Mouse (Mus musculus): ENCODE results near the gene Lin37.

Lin37 gene

DNA sequence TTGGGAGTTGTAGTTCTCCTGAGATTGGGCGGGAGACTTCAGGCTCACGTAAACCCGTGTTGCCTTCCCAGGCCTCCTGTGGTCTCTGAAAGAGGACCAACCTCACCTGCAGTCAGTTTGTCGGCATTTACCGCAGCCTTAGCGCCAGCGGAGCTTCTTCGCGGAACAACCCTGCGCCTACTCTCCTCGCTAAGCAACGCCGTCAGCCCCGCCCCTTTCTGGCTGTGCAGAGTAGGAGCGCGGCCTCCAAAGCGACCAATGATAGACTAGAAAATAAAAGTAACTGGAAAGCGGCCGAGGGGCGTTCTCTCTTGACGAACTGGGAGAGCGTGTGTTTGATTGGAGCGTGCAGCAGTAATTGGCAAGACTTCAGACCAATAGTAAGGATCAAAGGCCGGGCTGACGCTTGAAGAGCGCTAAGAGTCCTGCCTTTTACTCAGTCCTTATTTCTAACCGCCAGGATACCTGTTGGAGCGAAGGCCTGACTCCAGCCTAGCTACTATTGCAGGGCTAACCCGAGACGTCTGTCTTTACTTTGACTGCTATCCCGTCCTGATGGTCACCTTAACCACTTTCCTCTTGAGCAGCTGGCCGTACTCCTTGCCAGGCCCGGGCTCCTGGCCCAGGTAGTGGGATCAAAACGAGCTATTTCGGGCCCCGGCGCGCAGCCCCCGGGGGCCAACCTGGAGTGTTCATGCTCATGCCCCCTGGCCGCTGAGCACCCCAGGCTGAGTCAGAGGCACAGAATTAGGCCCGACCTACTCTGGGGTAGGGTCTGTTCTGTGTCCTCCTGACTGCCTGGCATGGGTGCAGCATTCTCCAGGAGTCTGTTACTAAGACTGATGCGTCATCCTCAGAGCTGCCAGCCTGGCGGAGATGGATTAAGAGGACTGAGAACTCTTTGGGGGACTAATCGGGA lies 7.3 kb downstream of the Lin37 start, which contains the start of the genes Hspb6 and Proser3:
Gene Hspb6, plus strand, starts transcription at position 77 of the 919 bp plus-strand sequence.
Gene Proser3, minus strand, starts transcription at position 198 of the 919 bp plus-strand sequence.
- DNase-seq (ENCODE audit: low spot score): peak; percentile 99

DNA sequence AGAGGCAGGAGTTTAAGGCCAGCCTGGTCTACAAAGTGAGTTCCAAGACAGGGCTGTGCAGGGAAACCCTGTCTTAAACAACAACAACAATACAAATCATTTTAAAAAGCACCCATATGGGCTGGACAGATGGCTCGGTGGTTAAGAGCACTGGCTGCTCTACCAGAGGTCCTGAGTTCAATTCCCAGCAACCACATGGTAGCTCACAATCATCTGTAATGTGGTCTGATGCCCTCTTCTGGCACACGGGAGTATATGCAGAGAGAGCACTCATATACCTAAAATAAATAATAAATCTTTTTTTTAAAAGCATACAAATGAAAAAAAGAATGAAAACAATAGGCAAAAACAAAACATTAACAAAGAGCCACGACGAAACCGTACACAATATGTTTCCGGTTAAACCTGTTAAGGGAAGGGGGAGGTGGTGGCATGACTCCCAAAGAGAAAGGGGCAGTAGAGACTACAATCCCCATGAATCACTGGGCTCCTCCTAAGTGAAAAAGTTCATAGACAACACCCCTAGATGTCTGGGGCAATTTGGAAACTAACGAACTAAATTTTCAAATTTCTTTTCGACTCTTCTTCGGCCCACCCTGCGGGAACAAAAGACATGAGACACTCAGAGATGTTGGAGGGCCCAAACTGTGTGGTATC lies 8.1 kb downstream of the Lin37 start:
- DNase-seq (ENCODE audit: low spot score): no peak

- no peak for DNase-seq (ENCODE audit: low spot score)
Observed at GRCm38 (mm10) chr7:30550603-30551002, 9.0 kb downstream of the Lin37 start.

DNA sequence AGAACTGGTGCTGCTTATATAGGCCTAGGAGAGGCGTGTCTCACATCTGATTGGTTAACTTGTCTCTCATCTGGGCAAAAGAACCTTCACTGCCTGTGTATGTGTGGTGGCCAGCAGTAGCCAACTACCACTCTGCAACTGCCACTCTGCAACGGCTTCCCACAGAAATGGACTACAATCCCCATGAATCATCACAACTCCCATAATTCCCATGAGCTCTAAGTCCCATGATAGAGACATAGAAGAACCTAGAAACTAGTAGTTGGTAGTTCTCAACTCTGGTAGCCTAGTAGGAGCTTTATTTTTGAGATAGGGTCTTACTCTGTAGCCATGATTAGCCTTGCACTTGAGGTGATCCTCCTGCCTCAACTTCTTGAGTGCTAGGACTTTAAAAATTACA lies 9.8 kb downstream of the Lin37 start:
- no peak for DNase-seq (ENCODE audit: low spot score)

DNA sequence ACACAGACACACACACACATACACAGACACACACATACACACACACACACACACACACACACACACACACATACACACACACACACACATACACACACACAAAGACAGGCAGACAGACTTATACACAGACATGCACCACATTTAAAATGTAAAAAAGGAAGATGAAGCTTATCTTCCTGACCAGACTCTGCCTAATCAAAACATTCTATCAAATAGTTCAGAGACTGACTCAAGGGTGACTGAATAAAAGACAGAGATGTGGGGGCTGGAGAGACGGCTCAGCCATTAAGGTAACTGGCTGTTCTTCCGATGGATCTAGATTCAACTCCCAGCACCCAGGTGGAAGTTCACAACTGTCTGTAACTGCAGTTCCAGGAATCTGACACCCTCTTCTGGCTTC lies 15.3 kb downstream of the Lin37 start:
- DNase-seq (ENCODE audit: low spot score): no peak

GRCm38 (mm10) chr7:30540572-30540971 lies 19.1 kb downstream of the Lin37 start:
- DNase-seq (ENCODE audit: low spot score): no peak

DNA sequence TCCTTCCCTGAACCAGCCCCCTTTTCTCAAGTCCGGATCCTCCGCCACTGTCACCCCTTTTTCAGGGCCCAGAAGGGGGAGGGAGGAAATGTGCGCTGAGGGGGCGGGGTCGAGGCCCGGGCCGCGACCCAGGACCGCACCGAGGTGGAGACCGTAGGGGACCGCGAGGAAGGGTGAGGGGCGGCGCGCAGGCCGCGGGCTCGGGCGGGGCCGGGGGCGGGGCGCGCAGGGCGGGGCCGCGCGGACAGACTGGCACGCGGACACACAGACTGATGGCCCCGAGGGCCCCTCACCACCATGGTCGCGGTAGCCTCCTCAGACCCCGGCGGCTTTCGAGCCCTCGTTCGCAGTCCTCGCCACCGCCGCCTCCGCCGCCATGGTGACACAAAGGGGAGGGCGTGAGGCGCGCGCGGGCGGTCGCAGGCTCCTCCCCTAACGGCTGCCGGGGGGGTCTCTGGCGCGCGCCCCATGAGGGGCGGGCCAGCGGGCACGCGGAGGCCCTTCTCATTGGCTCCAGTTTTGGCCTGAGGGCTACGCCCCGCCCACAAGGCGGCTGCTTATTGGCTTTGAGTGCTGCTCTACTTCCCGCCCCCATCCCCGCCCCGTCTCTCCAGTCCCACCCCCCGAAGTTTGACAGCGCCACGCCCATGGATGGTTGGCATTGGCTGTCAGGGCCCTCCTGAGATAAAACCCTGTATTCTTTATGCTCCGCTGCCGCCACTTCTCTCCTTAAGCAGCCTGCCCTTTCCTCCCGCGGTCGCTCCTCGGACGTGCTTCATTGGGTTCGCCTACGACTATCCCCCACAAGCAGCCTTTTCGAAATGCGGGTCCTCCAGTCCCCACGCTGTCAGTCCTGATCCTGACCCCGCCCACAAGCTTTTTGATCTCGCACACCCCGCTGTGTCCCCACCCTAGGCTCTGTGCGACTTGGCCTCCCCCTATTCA lies 24.7 kb downstream of the Lin37 start, which contains the start of gene Arhgap33:
Gene Arhgap33, minus strand, starts transcription at position 428 of the 945 bp plus-strand sequence.
- DNase-seq (ENCODE audit: low spot score): peak; percentile 99

DNA sequence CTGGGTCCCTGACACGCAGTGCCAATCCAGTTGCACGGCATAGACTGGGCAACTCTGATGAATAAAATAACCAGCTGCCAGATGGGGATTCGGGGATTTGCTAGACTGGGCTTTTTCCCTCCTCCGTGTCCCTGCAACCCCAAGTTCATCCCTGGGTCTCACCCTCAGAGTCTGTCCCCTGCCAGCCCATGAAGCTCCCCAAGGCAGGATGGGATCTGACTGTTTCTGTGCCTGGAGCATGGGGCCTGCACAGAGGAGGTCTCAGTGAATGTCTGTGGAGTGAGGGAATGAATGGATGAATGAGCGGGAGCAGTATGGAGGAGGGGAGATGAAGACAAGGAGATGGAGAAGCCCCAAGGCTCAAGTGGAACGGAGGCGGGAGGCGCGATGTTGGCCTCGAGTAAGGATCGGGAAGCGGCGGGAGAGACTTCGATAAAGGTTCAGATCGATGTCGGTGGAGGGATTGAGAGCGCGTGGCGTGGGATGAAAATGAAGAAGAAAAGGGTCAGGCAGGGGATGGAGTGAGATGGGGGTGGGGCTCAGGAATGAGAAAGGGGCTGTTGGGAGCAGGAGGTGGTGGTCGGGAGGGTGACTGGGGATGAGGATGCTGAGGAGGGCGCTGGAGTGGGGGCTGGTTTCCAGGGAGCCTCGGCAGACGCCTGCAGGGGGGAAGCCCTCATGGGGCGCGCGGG lies 25.6 kb downstream of the Lin37 start:
- DNase-seq (ENCODE audit: low spot score): no peak

- no peak for DNase-seq (ENCODE audit: low spot score)
Observed at GRCm38 (mm10) chr7:30532931-30533330, 26.7 kb downstream of the Lin37 start.

DNA sequence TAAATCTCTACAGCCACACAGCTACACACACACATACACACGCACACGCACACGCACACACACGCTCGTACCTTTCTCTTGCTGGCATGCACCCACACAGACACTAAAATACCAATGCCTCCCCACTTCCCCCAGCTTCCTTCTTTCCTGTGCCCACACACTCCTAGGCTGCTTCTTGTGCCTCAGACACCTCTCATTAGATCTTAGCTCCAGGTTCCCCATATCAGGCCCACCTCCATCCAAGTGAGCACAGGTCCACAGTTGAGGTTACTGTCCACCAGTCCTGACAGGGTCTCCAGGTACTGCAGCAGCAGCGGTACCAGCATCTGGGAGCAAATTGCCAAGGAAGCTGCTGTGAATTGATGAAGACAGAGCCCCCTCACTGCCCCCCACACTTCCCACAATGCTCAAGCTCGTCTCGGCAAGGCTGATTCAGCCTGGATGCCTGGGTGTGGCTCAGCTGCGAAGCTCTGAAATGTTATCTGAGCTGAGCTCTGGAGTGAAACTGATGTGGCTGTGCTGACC lies 28.3 kb downstream of the Lin37 start:
- DNase-seq (ENCODE audit: low spot score): no peak

DNA sequence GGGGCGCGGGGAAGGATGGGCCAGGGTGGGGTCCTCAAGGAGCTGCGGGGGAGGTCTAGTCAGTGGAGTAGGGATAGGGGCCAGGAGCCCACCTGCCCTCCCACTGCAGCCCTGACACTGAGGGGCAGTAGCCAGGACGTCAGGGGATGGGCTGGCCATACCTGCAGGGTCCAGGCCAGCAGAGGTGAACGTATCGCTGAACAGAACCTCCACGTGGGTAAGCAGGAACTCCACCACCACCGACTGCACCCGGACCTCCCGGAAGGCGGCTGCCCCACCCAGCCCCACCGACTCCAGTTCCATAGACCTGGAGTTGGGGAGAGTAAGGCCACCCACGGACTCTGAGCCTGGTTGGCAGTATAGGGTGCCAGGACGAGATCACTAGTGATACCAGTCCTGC lies 32.7 kb downstream of the Lin37 start:
- DNase-seq (ENCODE audit: low spot score): no peak

DNA sequence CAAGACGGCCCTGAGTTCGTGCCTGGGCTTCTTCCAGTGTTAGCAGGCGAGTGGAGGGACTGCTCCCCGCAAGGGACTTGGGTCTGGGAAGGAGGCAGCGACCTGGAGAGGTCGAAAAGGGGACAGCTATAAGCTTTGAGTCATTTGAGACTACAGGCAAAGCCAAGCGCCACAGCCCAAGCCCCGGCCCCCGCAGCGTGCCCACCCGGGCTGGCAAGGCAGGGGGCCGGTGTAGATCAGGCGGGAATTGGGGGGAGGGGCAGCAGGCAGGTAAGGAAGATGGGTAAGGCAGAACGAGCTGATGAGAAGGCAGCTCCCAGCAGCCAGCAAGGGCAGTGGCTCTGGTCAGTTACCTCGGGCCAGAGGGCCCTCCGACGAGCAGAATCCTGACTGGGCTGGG lies 33.2 kb downstream of the Lin37 start:
- DNase-seq (ENCODE audit: low spot score): no peak

- no peak for DNase-seq (ENCODE audit: low spot score)
Observed at GRCm38 (mm10) chr7:30525954-30526353, 33.7 kb downstream of the Lin37 start.

- no peak for DNase-seq (ENCODE audit: low spot score)
Observed at GRCm38 (mm10) chr7:30524487-30524886, 35.2 kb downstream of the Lin37 start.

DNA sequence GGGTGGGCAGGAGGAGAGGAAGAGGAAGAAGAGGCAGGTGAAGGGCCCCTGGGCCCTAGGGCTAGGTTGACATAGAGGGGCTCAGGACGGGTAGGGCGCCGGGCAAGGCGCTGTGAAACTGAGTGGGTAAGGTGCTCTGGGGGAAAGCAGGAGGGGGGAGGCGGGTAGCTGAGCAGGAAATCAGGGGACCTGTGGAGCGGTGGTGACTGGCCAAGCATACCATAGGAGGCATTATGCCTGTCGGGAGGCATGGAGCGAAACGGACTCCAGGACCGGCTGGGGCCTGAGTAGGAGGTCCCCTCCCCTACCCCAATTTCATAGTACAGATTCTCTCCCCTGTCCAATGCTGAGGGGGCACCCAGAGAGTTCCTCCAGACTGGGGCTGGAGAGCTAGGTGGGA lies 36.8 kb downstream of the Lin37 start:
- DNase-seq (ENCODE audit: low spot score): no peak

DNA sequence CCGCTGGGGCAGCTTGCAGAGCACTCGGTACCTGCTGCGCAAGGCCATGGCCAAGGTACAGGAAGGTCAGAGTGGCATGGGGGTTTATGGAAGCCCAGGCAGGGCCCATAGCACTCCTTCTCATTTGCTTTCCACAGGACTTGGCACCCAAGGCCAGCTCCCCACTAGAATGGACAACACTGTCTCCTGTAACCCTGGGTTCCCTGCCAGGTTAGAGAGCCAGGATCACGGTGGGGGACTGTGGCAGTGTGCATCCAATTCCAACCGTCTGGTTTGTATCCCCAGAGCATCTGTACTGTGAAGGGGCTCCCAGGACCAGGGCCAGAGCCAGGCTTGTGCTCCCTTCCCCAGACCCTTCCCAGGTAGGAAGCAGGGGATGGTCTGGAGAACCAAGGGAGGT lies 38.8 kb downstream of the Lin37 start:
- DNase-seq (ENCODE audit: low spot score): no peak

- DNase-seq (ENCODE audit: low spot score): no peak
Observed at GRCm38 (mm10) chr7:30520396-30520795, 39.2 kb downstream of the Lin37 start.

DNA sequence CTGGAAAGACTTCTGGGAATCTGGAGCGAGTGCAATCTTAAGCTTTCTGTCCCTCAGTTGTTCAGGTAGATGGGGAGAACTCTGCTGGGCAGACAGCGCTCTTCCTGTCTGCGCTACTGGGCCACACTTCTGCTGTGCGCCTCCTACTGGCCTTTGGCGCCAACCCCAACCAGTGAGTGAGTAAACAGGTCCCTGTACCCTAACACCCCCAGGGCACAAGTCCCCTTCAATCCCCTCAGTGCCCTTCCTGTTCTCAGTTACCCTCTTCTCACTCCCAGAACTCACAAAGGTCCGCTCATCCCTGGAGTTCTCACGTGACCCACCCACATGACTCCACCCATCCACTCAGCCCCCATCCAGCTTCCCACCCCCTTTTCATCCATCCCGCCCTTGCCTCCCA lies 41.3 kb downstream of the Lin37 start:
- no peak for DNase-seq (ENCODE audit: low spot score)

GRCm38 (mm10) chr7:30515003-30515760 lies 44.5 kb downstream of the Lin37 start:
- DNase-seq (ENCODE audit: low spot score): no peak

GRCm38 (mm10) chr7:30508061-30508460 lies 51.6 kb downstream of the Lin37 start:
- DNase-seq (ENCODE audit: low spot score): no peak

Measured in c-Kit-positive CD71-positive TER-119-positive erythroid progenitor cells, embryonic 14.5 days (primary cell).